Mouse (Mus musculus): ENCODE measurements around the gene Atcay.
"Not testable (repeated sequence)": the region's sequence is repeated elsewhere in the genome, so short reads cannot be mapped to it uniquely, and the experiment has no call there.

Gene Atcay

GRCm38 (mm10) chr10:81179451-81180342, 50.9 kb downstream of the Atcay start:
- no peak for DNase-seq (ENCODE audit: low spot score in 2 of 2)

- no peak for DNase-seq (ENCODE audit: low spot score in 2 of 2)
Observed at GRCm38 (mm10) chr10:81178927-81179326, 51.7 kb downstream of the Atcay start.

- no peak for DNase-seq (ENCODE audit: low spot score in 2 of 2)
Observed at GRCm38 (mm10) chr10:81177958-81178712, 52.5 kb downstream of the Atcay start.

- DNase-seq (ENCODE audit: low spot score in 2 of 2), result no peak
Observed at GRCm38 (mm10) chr10:81177491-81177925, 53.1 kb downstream of the Atcay start.

- DNase-seq (ENCODE audit: low spot score in 2 of 2), result peak; percentile 97 to 98
Observed at GRCm38 (mm10) chr10:81176466-81177271, 54.0 kb downstream of the Atcay start, which contains the start of gene Eef2. Gene Eef2, plus strand, starts transcription at chr10:81176631.

- DNase-seq (ENCODE audit: low spot score in 2 of 2), result no peak
Observed at GRCm38 (mm10) chr10:81175936-81176465, 54.6 kb downstream of the Atcay start.

GRCm38 (mm10) chr10:81175345-81175701, 55.3 kb downstream of the Atcay start:
- DNase-seq (ENCODE audit: low spot score in 2 of 2), result not testable (repeated sequence)

- peak; percentile 75 to 82 for DNase-seq (ENCODE audit: low spot score in 2 of 2)
Observed at GRCm38 (mm10) chr10:81174617-81175344, 55.9 kb downstream of the Atcay start.

- peak; percentile 69 to 74 for DNase-seq (ENCODE audit: low spot score in 2 of 2)
Observed at GRCm38 (mm10) chr10:81173132-81173531, 57.5 kb downstream of the Atcay start.

- DNase-seq (ENCODE audit: low spot score in 2 of 2), result not testable (repeated sequence)
Observed at GRCm38 (mm10) chr10:81169411-81169900, 61.2 kb downstream of the Atcay start.

- DNase-seq (ENCODE audit: low spot score in 2 of 2), result peak; percentile 73 to 77
Observed at GRCm38 (mm10) chr10:81168521-81169244, 62.0 kb downstream of the Atcay start.

- no peak for DNase-seq (ENCODE audit: low spot score in 2 of 2)
Observed at GRCm38 (mm10) chr10:81168087-81168431, 62.6 kb downstream of the Atcay start.

- DNase-seq (ENCODE audit: low spot score in 2 of 2), result peak; percentile 99 to 100
Observed at GRCm38 (mm10) chr10:81167200-81168086, 63.2 kb downstream of the Atcay start, which contains the start of gene Pias4. Gene Pias4, minus strand, starts transcription at chr10:81167923.

- no peak for DNase-seq (ENCODE audit: low spot score in 2 of 2)
Observed at GRCm38 (mm10) chr10:81165118-81165517, 65.5 kb downstream of the Atcay start.

GRCm38 (mm10) chr10:81162318-81162652, 68.3 kb downstream of the Atcay start:
- DNase-seq (ENCODE audit: low spot score in 2 of 2), result no peak

- DNase-seq (ENCODE audit: low spot score in 2 of 2), result no peak
Observed at GRCm38 (mm10) chr10:81161602-81162317, 68.9 kb downstream of the Atcay start.

- DNase-seq (ENCODE audit: low spot score in 2 of 2), result no peak
Observed at GRCm38 (mm10) chr10:81154736-81155135, 75.9 kb downstream of the Atcay start.
